Mouse (Mus musculus): ENCODE measurements around the gene Gm20518. TPM values are rescaled to one million over a fixed set of nuclear protein-coding genes. Genes with fewer than 3 reads are reported as not detected.

Gm20518 gene
- 0.57 and 0.79 TPM in 2 replicates for polyA plus RNA-seq (2012; ENCODE audit: low replicate concordance)

GRCm38 (mm10) chr16:17891567-17891959 is at the start of gene Gm20518:
Gm20518 (minus strand) TSS chr16:17891671.

DNA sequence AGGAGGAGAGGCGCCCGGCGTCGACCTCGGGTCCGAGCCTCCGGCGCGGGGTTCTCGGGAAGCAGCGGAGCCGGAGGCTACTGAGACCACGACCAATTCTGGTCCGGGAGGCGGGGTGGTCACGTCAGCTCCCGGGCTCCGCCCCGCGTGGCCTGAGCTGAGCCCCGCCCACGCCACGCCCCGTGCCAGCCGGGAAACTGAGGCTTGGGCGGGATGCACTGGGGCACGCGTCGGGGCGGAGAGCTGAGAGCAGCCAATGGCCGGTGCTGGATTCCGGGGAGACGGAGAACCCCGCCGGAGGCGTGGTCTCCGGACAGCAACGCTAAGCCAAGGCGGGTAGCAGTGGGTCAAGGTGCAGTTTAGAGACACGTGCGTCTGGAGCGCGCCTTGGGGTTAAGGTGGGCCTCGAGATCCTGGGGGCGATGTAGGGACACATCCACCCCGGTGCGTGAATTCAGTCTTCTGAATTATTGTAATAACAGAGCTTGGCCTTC is 36.7 kb upstream of the Gm20518 start, which contains the start of gene Slc25a1:
Gene Slc25a1, minus strand, starts transcription at position 133 of the 494 bp plus-strand sequence.

GRCm38 (mm10) chr16:17914307-17915249 is 23.1 kb upstream of the Gm20518 start, which contains the start of gene Gsc2:
Gsc2 (minus strand) TSS chr16:17915059.

DNA sequence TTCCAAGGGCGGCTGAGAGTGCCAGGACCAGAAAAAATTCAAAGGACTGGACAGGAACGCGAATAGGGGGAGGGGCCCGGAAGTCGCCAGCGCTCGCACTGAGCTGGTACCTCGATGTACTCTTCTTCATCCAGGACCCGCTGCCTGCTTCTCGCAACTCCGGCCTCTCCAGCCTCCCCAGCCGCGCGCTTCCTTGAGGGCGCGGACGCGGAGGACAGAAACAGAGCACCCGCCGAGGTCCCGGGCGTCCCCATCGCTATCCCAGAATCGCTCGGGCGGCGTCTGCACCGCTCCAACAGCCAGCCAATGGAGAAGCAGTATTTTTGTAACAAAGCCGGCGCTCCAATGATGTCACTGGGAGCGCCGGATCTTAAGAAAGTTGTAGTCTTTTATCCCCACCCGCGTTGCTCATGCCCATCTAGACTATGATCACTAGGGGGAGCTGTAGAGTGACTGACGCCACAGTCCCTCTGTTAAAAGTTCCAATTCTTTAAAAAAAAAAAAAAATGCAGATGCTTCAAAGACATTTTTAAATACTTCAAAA is 19.7 kb upstream of the Gm20518 start, which contains the start of gene Ess2:
Gene Ess2, minus strand, starts transcription at position 297 of the 544 bp plus-strand sequence.

DNA sequence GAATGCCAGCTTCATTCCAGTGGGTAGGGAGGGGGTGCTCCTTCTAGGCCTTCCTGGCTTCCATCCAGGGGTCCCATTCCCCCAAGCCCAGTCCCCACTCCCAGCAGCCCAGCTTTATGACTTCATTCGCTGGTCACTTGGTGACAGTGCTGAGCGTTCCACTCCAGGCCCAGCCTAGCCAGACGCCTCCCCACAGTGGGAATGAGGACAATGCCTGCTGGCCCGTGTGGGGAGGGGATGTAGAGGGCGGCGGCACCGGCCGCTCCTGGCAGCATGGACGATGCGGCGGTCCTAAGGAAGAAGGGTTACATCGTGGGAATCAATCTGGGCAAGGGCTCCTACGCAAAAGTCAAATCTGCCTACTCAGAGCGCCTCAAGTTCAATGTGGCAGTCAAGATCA is 7.0 kb upstream of the Gm20518 start, which contains the start of the genes Dgcr2 and Tssk2:
Gene Dgcr2, minus strand, starts transcription at position 101 of the 400 bp plus-strand sequence.
Gene Tssk2, plus strand, starts transcription at position 176 of the 400 bp plus-strand sequence.

DNA sequence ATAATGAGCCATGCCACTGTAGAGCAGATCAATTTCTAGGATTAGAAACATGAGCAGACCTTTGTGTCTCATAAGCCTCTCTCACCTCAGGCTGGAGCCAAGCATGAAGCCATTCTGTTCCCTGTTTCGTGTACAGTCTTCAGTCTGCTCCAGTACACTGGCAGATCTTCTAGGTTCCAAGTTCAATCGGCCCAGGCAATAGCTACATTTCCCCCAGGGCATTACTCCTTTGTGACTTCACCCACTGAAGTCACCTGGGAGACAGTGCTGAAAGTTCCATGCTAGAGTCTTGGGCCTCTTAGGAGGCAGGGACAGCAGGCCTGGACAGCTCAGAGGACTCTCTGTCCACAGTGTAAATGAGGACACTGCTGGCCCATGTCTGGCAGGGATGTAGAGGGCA is 2.5 kb upstream of the Gm20518 start, which contains the start of gene Tssk1:
Gene Tssk1, plus strand, starts transcription at position 301 of the 400 bp plus-strand sequence.

GRCm38 (mm10) chr16:17838051-17838450 is 53.4 kb downstream of the Gm20518 start, which contains the start of gene Car15:
Car15 (minus strand) TSS chr16:17838364.

GRCm38 (mm10) chr16:17832821-17833220 is 58.6 kb downstream of the Gm20518 start, which contains the start of gene B830017H08Rik:
B830017H08Rik (plus strand) TSS chr16:17833121.

DNA sequence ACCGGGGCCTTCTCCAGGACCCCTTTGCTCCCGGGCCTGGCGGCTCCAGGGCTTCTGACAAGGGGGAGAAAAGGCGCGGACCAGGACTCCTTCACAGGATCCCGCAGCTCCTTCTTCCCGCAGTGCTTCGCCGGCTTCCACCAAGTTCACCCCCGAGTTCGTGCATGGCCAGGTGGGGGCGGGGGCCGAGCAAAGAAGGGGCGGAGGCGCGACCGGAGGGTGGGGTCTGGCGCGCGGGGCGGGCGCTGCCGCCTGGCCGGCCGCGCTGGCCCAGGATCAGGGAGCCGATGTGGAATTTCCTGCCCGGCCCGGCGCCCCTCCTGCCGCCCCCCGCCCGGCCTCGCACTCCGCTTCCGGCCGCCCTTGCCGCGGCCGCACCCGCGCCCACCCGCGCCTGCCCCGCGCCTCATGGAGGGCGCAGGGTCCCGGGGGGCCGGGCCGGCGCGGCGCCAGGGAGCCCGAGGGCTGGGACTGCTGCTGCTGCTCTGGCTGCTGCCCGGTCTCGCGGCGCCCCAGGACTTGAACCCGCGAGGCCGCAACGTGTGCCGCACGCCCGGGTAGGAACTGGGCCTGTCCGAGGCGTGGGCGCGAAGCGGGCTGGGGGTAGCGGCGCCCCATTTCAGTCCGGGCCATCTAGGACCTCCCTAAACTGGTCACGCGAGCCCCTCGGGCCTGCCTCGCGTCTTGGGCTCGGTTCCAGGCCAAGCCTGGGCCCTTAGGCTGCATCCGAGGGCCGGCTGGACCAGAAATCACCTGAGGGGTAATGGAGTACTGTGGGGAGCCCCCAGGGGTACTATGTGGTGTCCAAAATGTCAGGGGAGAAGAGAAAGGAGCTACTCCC is 94.3 kb downstream of the Gm20518 start, which contains the start of gene Scarf2:
Gene Scarf2, plus strand, starts transcription at position 312 of the 841 bp plus-strand sequence.

Other genes with a start within 250 kb of the Gm20518 start
- 18.7 and 55.3 TPM in 2 replicates for gene Ccdc74a, start 245.2 kb downstream of the Gm20518 start, polyA plus RNA-seq (2012; ENCODE audit: low replicate concordance)
- 147 and 310 TPM in 2 replicates for gene Med15, start 158.8 kb downstream of the Gm20518 start, polyA plus RNA-seq (2012; ENCODE audit: low replicate concordance)
- 2.3 and 30.3 TPM in 2 replicates for gene Klhl22, start 132.1 kb downstream of the Gm20518 start, polyA plus RNA-seq (2012; ENCODE audit: low replicate concordance)
- gene Scarf2, start 94.4 kb downstream of the Gm20518 start, polyA plus RNA-seq (2012; ENCODE audit: low replicate concordance), result 3.8 and 4.0 TPM in 2 replicates
- gene B830017H08Rik, start 58.5 kb downstream of the Gm20518 start, polyA plus RNA-seq (2012; ENCODE audit: low replicate concordance), result not detected in 2 replicates
- gene Car15, start 53.3 kb downstream of the Gm20518 start, polyA plus RNA-seq (2012; ENCODE audit: low replicate concordance), result 1.8 and 5.4 TPM in 2 replicates
- not detected in 2 replicates for gene Tssk1, start 2.6 kb upstream of the Gm20518 start, polyA plus RNA-seq (2012; ENCODE audit: low replicate concordance)
- 15.8 and 23.2 TPM in 2 replicates for gene Dgcr2, start 6.9 kb upstream of the Gm20518 start, polyA plus RNA-seq (2012; ENCODE audit: low replicate concordance)
- 0.12 TPM in 1 of 2 replicates, not detected in the other for gene Tssk2, start 7.0 kb upstream of the Gm20518 start, polyA plus RNA-seq (2012; ENCODE audit: low replicate concordance)
- 27.5 and 28.2 TPM in 2 replicates for gene Ess2, start 19.7 kb upstream of the Gm20518 start, polyA plus RNA-seq (2012; ENCODE audit: low replicate concordance)
- gene Gsc2, start 23.4 kb upstream of the Gm20518 start, polyA plus RNA-seq (2012; ENCODE audit: low replicate concordance), result not detected in 2 replicates
- 152 and 236 TPM in 2 replicates for gene Slc25a1, start 36.5 kb upstream of the Gm20518 start, polyA plus RNA-seq (2012; ENCODE audit: low replicate concordance)
- not detected in 2 replicates for gene Vpreb2, start 88.8 kb upstream of the Gm20518 start, polyA plus RNA-seq (2012; ENCODE audit: low replicate concordance)
- gene Dgcr6, start 161.2 kb upstream of the Gm20518 start, polyA plus RNA-seq (2012; ENCODE audit: low replicate concordance), result 26.8 and 39.3 TPM in 2 replicates
- gene Prodh, start 198.5 kb upstream of the Gm20518 start, polyA plus RNA-seq (2012; ENCODE audit: low replicate concordance), result 1.9 and 2.1 TPM in 2 replicates
- gene Rtn4r, start 236.0 kb upstream of the Gm20518 start, polyA plus RNA-seq (2012; ENCODE audit: low replicate concordance), result 0.93 and 1.7 TPM in 2 replicates

Data from leukemia stem cell, adult 10-12 weeks (primary cell).